Mouse (Mus musculus) forebrain, embryonic 12.5 days (tissue): ENCODE results near the gene Papln. TPM values are rescaled to one million over a fixed set of nuclear protein-coding genes. Genes with fewer than 3 reads are reported as not detected.

ENCODE experiments used
- ATAC-seq: fragments of 200-750 bp; cut with Nextera tagmentation; 2 replicates; pipeline ENCODE4 v1.8.0; 2017; ENCODE audit warnings: moderate TSS enrichment; ENCODE audit not compliant: low FRiP score
- H3K27ac ChIP-seq: fragments of 300-500 bp; sonication (generic); 2 replicates; pipeline ENCODE4 v1.5.1; 2016; ENCODE audit warnings: mild to moderate bottlenecking
- H3K27me3 ChIP-seq: fragments of 300-500 bp; sonication (generic); 2 replicates; pipeline ENCODE4 v1.6.1; 2016; ENCODE audit warnings: mild to moderate bottlenecking
- H3K36me3 ChIP-seq: fragments of 300-500 bp; sonication (generic); replicated peaks from 2 replicates; pipeline ENCODE4 v1.6.1; 2016; ENCODE audit warnings: mild to moderate bottlenecking
- H3K4me1 ChIP-seq: fragments of 300-500 bp; sonication (generic); 2 replicates; pipeline ENCODE4 v1.6.1; 2016
- H3K4me2 ChIP-seq: fragments of 300-500 bp; sonication (generic); 2 replicates; pipeline ENCODE4 v1.6.1; 2016; ENCODE audit warnings: mild to moderate bottlenecking, moderate library complexity
- H3K4me3 ChIP-seq: fragments of 300-500 bp; sonication (generic); replicated peaks from 2 replicates; pipeline ENCODE4 v1.5.1; 2016; ENCODE audit warnings: mild to moderate bottlenecking
- H3K9ac ChIP-seq: fragments of 300-500 bp; sonication (generic); 2 replicates; pipeline ENCODE4 v1.6.1; 2016; ENCODE audit warnings: mild to moderate bottlenecking
- H3K9me3 ChIP-seq: fragments of 300-500 bp; sonication (generic); 2 replicates; pipeline ENCODE4 v1.6.1; 2016
- WGBS: fragments of 180-500 bp; shearing (Covaris S2); methylation state at CpG from one replicate; pipeline ENCODE4 v1.1.7; 2016; 5-methylcytosine and 5-hydroxymethylcytosine counted together
- polyA plus RNA-seq: library from polyadenylated mRNA; unstranded; fragments of >200 nt; fragmentation: Nextera tagmentation; extraction: Ambion mirVana; gene quantifications from 2 replicates; pipeline ENCODE4 v1.2.1, GENCODE M21; 2016

The Papln gene
- polyA plus RNA-seq, 1 experiment from 2014 or later = 0.23 TPM

DNA sequence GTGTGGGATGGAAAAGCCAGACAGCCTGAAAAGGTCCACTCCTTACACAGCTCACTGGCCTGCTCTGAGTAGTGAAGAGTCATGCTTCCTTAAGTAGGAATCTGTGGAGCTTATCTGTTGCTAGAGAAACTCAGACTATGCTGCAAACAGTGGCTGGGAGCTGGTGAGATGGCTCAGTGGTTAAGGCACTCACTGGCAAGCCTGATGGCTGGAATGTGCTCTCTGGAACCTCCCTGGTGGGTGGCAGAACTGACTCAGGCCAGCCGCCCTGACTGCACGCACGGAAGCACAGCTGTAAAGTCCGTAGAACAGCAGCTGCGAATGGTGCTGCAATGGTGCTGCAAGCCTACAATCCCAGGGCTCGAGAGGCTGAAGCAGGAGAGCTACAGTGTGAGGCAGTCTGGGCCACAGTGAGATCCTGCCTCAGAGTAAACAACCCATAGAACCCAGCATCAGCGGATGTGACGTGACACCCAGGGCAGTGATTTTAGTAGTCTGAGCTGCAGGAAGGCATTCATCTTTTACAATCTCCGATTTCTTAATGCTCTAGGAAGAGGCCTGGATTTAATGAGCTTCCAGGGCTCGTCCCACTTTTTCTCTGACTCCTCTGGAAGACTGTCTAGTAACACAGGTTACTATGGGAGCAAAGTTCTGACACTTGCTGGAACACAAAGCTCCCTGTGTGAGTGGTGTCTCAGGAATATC is 29.4 kb downstream of the Papln start:
- H3K27ac ChIP-seq = no peak overlapping the region
- H3K36me3 ChIP-seq = peaks cover 51% of the 10 kb centered on the region
- no peaks in the 10 kb centered on the region for H3K9me3 ChIP-seq
- no peak overlapping the region for H3K9ac ChIP-seq
- H3K4me3 ChIP-seq = no peak overlapping the region
- 82% methylated on average over 10 of the region's 10 CpGs for WGBS
- no peak for ATAC-seq
- no peaks in the 10 kb centered on the region for H3K27me3 ChIP-seq
- H3K4me2 ChIP-seq = no peak overlapping the region
- H3K4me1 ChIP-seq = no peaks in the 10 kb centered on the region

DNA sequence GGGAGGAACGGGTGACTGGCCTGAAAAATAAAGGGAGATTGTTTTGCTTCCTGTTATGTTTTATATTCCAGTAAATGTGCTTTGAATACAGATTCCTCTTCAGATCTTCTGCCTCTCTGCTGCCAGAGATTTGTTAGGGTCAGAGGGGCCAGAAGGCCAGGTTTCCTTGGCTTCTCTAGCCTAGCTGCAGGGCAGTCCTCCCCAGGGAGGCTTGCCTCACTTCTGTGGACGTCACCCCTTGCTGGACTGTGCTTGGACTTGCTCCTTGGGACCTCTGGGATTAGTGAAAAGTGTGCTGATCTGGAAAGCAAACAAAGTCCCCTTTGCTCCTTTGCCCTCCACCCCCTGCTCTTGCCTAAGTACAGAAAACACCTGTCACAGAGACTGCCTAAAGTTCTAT is 31.6 kb downstream of the Papln start:
- 70% methylated on average over 2 of the region's 2 CpGs for WGBS
- Histone ChIP-seq H3K27ac (no peak overlapping the region), H3K4me2 (no peak overlapping the region), H3K36me3 (peaks cover 70% of the 10 kb centered on the region), H3K4me1 (no peaks in the 10 kb centered on the region), H3K9ac (no peak overlapping the region), H3K4me3 (no peak overlapping the region), H3K9me3 (no peaks in the 10 kb centered on the region), H3K27me3 (no peaks in the 10 kb centered on the region)
- ATAC-seq = no peak

DNA sequence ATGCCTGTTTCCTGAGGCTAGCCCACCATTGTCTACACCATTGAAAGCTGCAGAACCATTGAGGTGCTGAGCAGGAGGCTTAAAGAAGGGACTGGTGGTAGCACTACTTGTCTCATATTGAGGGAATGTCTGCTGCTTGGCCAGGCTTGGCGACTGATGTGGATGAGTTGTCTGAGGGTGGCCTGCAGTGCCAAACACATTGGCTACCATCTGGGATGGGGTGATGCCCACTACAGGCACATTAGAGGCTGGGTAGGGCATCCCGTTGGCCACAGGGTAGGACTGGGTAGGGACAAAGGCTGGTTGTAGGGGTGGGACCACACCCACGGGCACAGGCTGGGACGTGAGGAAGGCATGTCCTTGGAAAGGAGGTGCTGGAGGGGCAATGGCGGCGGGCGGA is 32.2 kb downstream of the Papln start:
- Histone ChIP-seq H3K4me3 (no peak overlapping the region), H3K4me1 (no peaks in the 10 kb centered on the region), H3K27me3 (no peaks in the 10 kb centered on the region), H3K9me3 (no peaks in the 10 kb centered on the region), H3K36me3 (peaks cover 75% of the 10 kb centered on the region), H3K9ac (no peak overlapping the region), H3K4me2 (no peak overlapping the region), H3K27ac (no peak overlapping the region)
- 85% methylated on average over 7 of the region's 7 CpGs for WGBS
- no peak for ATAC-seq

DNA sequence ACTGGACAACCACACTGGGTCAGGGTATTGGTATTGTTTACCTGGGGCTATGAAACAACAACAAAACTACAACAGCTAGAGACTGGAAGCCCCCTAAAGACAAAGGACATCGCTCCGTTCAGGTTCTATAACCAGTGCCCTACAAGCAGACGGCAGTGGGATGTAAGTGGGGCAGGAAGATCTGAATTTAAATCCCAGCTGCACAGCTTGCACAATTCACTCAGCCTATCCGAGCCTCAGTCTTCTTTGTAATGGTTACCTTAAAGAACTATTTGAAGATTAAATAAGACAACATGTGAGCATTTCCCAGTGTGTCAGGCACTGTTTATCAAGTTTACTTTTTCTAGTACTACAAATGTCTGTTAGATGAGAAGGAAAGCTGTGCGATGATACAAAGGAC is 34.9 kb downstream of the Papln start:
- H3K27ac ChIP-seq = no peak overlapping the region
- peaks cover 67% of the 10 kb centered on the region for H3K36me3 ChIP-seq
- H3K9me3 ChIP-seq = no peaks in the 10 kb centered on the region
- ATAC-seq = no peak
- H3K27me3 ChIP-seq = no peaks in the 10 kb centered on the region
- WGBS = 89% methylated on average over 5 of the region's 5 CpGs
- no peaks in the 10 kb centered on the region; the same call in 1 of the 2 replicates for H3K4me1 ChIP-seq
- no peak overlapping the region for H3K9ac ChIP-seq
- H3K4me3 ChIP-seq = no peak overlapping the region
- H3K4me2 ChIP-seq = no peak overlapping the region

DNA sequence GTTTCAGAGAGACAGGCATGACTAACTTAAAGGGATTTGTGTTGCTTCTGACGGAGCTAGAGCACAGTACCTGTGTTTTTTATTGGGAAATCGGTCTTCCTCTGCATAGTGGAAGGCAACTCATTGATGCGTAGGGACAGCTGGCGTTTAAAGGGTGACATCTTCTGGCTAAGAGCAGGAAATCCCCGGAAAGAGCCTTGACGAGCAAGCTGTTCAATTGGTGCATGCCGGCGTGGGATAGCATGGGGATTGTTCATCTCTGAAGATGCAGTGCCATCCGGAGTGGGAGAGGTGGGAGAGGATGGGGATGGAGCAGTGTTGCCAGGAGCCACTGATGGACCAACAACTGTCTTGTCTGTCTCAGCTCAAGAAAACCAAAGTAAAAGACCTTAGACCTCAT is 37.5 kb downstream of the Papln start:
- Histone ChIP-seq H3K4me1 (no peaks in the 10 kb centered on the region; the same call in 1 of the 2 replicates), H3K36me3 (peaks cover 75% of the 10 kb centered on the region), H3K9me3 (no peaks in the 10 kb centered on the region), H3K9ac (no peak overlapping the region), H3K4me2 (no peak overlapping the region), H3K27ac (no peak overlapping the region), H3K27me3 (no peaks in the 10 kb centered on the region), H3K4me3 (no peak overlapping the region)
- no peak for ATAC-seq
- WGBS = 63% methylated on average over 9 of the region's 9 CpGs

DNA sequence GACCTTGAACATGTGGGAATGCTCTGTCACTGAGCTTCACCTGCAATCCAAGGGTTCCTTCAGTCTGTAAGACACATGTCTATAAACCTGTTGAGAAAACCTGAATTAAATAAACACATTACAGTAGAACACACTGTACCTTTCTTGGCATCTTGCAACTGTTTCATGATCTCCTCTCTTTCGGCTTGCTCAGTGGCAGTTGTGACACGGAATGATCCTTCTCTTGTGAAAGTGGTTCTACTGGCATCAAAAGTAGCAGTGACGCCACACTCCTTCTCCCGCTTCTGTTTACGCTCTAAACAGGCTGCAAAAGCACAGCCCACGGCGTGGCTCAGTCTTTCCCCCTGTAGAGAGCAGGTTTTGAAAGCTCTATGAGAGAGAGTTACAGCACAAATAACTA is 40.2 kb downstream of the Papln start:
- H3K27ac ChIP-seq = no peak overlapping the region
- no peak overlapping the region for H3K4me2 ChIP-seq
- H3K36me3 ChIP-seq = peaks cover 80% of the 10 kb centered on the region
- no peak overlapping the region for H3K9ac ChIP-seq
- no peaks in the 10 kb centered on the region for H3K27me3 ChIP-seq
- no peaks in the 10 kb centered on the region; the same call in 1 of the 2 replicates for H3K4me1 ChIP-seq
- H3K4me3 ChIP-seq = no peak overlapping the region
- WGBS = 94% methylated on average over 7 of the region's 7 CpGs
- ATAC-seq = no peak
- H3K9me3 ChIP-seq = no peaks in the 10 kb centered on the region

DNA sequence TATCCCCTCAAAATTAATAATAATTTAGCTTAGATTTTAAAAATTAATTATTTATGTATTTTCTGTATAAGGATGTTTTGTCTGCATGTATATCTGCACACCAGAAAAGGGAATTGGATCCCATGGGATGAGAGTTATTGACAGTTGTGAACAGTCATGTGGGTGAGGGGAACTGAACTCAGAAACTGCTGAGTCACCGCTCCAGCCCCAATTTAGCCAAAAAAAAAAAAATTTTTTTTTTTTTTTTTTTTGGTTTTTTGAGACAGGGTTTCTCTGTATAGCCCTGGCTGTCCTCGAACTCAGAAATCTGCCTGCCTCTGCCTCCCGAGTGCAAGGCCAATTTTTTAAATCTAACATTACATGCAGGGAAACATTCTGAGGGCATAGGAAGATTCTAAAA is 48.5 kb downstream of the Papln start:
- WGBS = 93% methylated on average over 3 of the region's 3 CpGs
- no peak overlapping the region for H3K4me2 ChIP-seq
- no peak overlapping the region for H3K4me3 ChIP-seq
- no peak overlapping the region for H3K9ac ChIP-seq
- H3K9me3 ChIP-seq = no peaks in the 10 kb centered on the region
- no peak overlapping the region for H3K27ac ChIP-seq
- H3K4me1 ChIP-seq = no peaks in the 10 kb centered on the region
- H3K27me3 ChIP-seq = no peaks in the 10 kb centered on the region
- H3K36me3 ChIP-seq = peaks cover 14% of the 10 kb centered on the region
- no peak for ATAC-seq

DNA sequence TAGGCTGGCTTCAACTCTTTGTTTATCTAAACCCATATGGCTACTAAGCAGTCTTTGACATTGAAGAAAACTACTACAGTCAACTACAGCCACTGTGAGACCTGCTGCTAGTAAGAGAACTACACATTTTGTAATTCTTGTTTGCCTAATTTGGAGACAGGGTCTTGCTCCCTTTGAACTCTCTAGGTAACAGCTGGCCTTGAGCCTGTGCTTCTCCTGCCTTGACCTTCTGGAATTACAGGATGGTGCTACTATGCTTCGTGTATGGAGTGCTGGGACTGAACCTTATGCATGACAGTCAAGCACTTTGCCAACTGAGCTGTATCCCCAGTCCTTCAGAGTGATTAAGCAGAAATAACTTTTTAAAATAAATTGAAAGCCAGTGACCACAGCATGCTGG is 53.2 kb downstream of the Papln start:
- Histone ChIP-seq H3K4me2 (no peak overlapping the region), H3K4me3 (no peak overlapping the region), H3K27ac (no peak overlapping the region), H3K9ac (no peak overlapping the region), H3K36me3 (no peaks in the 10 kb centered on the region), H3K4me1 (no peaks in the 10 kb centered on the region), H3K27me3 (no peaks in the 10 kb centered on the region), H3K9me3 (no peaks in the 10 kb centered on the region)
- 75% methylated on average over 1 of the region's 1 CpGs for WGBS
- no peak for ATAC-seq

DNA sequence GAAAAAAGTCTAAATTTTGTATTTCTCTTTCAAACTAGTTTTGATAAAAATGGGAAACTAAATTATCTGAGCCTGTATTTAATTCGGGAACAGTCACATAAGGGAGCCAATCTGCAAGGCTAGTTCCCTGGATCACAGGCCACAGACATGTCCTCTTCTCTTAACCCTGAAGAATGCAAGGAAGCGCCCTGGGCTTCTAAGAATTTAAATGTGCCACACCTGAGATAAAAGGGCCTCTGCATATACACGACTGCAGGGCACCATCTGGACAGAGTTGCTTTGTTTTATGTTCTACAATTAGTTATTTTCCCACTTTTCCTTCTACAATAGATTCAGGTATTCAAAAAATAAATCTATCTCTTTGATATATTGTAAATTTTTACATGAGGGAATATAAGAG is 67.0 kb downstream of the Papln start:
- H3K4me3 ChIP-seq = no peak overlapping the region
- WGBS = 82% methylated on average over 3 of the region's 3 CpGs
- peaks cover 10% of the 10 kb centered on the region; the same call in 1 of the 2 replicates for H3K36me3 ChIP-seq

DNA sequence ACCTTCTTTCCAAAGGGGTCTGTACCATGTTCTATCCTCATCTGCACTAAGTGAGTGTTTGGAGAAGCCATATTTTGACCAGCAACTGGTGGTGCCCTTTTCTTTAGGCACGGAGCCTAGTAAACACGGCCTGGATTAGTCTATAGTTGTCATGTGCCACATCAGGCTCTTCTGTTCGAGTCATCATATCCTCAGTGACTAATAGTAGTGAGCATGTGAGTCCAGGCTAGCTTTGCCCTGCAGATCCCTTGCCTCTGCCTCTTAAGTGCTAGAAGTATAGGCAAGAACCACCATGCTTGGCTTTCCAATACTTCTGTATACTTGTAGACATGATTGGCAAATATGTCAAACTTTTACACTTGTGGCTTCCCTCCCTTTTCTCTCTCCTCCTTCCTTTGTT is 70.5 kb downstream of the Papln start:
- no peak for ATAC-seq
- H3K36me3 ChIP-seq = peaks cover 20% of the 10 kb centered on the region
- H3K27ac ChIP-seq = no peak overlapping the region
- no peak overlapping the region for H3K9ac ChIP-seq
- no peak overlapping the region for H3K4me3 ChIP-seq
- H3K4me1 ChIP-seq = no peaks in the 10 kb centered on the region
- H3K4me2 ChIP-seq = no peak overlapping the region
- H3K27me3 ChIP-seq = no peaks in the 10 kb centered on the region
- WGBS = 93% methylated on average over 3 of the region's 3 CpGs
- H3K9me3 ChIP-seq = no peaks in the 10 kb centered on the region

More for the DNA sequence above, 67.0 kb downstream of the Papln start:
- H3K27ac ChIP-seq = no peak overlapping the region
- ATAC-seq = no peak
- H3K4me2 ChIP-seq = no peak overlapping the region
- H3K4me1 ChIP-seq = no peaks in the 10 kb centered on the region
- H3K27me3 ChIP-seq = no peaks in the 10 kb centered on the region
- no peak overlapping the region for H3K9ac ChIP-seq
- H3K9me3 ChIP-seq = no peaks in the 10 kb centered on the region

DNA sequence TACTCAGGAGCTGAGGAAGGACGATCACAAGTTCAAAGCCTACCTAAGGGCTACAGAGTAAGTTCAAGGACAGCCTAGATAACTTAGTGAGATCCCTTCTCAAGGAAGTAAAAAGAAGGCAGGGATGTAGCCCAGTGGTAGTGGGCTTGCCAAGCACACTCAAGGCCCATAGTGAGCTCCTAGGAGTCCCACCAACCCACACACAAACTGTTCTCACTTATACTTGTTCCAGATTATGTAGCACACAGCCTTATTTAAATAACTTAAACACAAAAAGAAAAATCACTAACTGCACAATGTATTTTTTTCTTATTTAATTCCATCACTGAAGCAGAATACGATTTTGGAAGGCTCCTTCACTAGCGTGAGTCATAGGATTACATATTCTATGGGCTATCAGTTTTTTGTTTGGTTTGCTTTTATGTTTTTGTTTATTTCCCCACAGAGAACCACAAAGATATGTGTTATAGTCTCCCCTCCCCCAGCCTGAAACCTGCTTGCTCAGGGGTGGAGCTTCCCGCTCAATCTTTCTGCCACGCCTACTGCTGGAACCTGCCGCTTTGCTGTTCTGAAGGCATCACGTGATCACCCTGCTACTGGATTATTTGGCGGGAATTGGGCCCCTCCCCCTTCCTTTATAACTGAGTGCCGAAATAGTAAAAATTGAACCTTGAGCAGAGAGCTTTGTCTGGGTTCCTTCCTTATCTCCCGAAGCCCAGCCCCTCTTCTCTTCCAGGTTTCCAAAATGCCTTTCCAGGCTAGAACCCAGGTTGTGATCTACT is 78.2 kb downstream of the Papln start:
- Histone ChIP-seq H3K9me3 (no peaks in the 10 kb centered on the region), H3K4me1 (no peaks in the 10 kb centered on the region), H3K27ac (no peak overlapping the region), H3K4me2 (no peak overlapping the region), H3K27me3 (no peaks in the 10 kb centered on the region), H3K36me3 (peaks cover 29% of the 10 kb centered on the region), H3K4me3 (no peak overlapping the region), H3K9ac (no peak overlapping the region)
- no peak for ATAC-seq
- WGBS = 90% methylated on average over 10 of the region's 10 CpGs
